Mouse (Mus musculus) layer of hippocampus, postnatal 36 days (tissue): ENCODE measurements at regions not wholly inside any gene's neighbourhood (a gene's known extent, or its start where the extent isn't known, plus 50 kb on each side); places are given as distances from the start of the nearest gene placed in this dataset.
"Not testable (repeated sequence)": the region's sequence is repeated elsewhere in the genome, so short reads cannot be mapped to it uniquely, and the experiment has no call there.

Source experiments
- DNase-seq, 2 experiments: peaks; one replicate each; pipeline ENCODE4 v3.0.0; 2022

DNA sequence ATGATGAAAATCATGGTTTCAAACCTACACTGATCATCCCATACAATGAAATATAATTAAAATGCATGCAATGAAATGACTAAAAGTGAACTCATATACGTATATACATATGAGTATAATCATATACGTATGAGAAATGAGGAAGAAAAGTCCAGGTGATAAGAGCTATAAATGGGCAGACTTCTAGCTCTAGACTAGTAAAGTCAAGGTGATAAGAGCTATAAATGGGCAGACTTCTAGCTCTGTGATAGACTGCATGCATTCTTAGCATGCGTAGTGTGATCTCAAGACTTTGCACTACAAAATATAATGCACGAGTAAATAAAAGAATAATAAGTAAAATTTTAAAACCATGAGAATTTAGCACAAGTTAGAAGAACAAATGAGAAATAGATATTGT lies 606.2 kb upstream of the Gpc5 start:
- no peak for DNase-seq

GRCm38 (mm10) chr14:114493371-114493770 lies 598.6 kb upstream of the Gpc5 start:
- DNase-seq, result not testable (repeated sequence)

- DNase-seq, result no peak
Observed at GRCm38 (mm10) chr14:114504976-114505375, 587.0 kb upstream of the Gpc5 start.

DNA sequence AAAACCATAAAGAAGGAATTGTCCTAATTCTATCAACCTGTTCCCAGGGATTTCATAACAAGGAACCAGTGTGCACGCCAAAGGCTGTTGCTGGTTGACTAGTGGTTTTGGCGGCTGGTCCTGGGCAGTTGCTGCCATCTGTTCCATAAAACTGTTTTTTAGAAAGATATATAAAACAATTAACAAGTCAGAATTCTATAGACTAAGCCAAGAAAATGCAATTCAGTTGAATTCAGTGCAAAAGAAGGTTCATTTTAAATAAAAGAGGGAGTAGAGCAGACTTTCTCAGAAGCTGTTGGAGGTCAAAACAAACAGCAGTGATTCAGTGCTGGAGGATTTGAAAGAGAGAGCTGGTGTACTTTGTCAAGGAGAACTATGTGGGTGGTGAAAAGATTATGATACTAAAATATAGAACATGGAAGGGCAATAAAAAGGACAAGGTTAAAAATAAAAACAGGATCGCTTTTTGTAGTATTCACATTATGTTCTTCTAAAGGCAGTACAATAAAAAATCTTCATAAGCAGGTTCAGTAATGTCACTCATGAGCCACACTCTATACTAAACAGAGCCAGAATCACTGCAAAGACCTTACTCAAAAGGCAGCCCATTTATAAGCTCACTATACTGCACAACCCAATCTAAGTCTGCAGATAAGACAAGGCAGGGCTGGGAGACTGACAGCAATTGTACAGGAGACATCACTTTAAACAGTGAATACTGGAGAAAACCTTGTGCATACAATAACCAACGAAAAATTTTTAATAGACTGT lies 543.9 kb upstream of the Gpc5 start:
- no peak for DNase-seq

- DNase-seq, result no peak
Observed at GRCm38 (mm10) chr14:114549101-114549500, 542.9 kb upstream of the Gpc5 start.

GRCm38 (mm10) chr14:114566411-114567030 lies 525.5 kb upstream of the Gpc5 start:
- DNase-seq, result no peak

GRCm38 (mm10) chr14:114567673-114568309 lies 524.2 kb upstream of the Gpc5 start:
- DNase-seq, result peak; percentile 49 to 71

- no peak for DNase-seq
Observed at GRCm38 (mm10) chr14:114587367-114588064, 504.5 kb upstream of the Gpc5 start.

GRCm38 (mm10) chr14:114609296-114609695 lies 482.7 kb upstream of the Gpc5 start:
- no peak for DNase-seq

- no peak for DNase-seq
Observed at GRCm38 (mm10) chr14:114612400-114612799, 479.6 kb upstream of the Gpc5 start.

GRCm38 (mm10) chr14:114656636-114657035 lies 435.4 kb upstream of the Gpc5 start:
- DNase-seq, result no peak

DNA sequence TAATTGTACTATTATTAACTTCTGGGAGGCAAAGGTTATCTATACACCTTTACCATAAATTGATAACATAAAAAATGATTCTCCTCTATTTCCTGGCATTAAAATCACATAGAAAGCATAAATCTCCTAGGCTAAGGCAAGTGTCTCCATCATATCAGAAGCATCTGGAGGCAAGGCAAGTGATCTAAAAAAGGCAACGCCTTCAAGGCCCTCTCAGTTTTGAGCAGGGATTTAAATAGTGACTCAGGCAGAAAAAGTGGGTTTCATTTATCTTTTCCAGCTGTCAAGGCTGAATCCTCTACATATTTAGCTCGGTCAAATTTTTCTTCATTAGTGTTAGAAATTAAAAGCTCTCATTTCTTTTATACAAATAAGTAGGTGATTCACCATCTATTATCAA lies 430.0 kb upstream of the Gpc5 start:
- DNase-seq, result no peak

- no peak for DNase-seq
Observed at GRCm38 (mm10) chr14:114685133-114685532, 406.9 kb upstream of the Gpc5 start.

- no peak for DNase-seq
Observed at GRCm38 (mm10) chr14:114694930-114695329, 397.1 kb upstream of the Gpc5 start.

DNA sequence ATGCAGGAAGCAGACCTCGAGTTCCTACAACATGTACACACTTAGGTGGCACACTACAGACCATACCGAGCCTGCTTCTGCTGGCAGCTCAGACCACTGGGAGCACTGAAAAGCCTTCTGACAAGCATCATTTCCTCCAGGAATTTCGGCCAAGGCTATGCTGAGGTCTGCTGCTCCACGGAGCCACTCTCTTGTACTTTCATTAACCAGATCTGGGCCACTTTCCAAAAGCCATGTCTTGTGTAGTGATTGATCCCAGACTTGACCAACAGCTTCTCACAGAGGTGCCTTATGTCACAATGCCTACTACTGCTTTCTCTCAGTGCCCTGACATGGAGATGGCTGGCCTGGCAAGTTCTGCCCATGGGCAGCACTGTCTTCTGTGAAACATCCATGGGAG lies 394.5 kb upstream of the Gpc5 start:
- DNase-seq, result no peak

DNA sequence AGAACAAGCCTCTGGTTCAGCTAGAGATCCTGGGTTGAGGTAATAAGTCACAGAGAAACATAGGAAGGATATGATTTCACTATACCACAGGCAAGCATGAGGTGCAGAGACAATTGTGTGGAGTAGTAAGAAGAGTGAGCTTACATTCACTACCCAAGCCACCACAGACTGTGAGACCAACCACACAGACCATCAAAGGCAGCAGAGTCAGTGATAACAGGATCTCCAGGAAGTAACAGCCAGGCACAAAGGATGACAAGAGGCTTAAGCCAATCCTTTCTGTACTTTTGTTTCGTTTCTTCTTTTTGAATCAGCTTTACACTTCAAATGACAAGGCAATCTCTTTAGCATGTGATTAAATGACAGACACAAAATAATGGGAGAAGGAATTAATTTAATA lies 368.9 kb upstream of the Gpc5 start:
- no peak for DNase-seq

DNA sequence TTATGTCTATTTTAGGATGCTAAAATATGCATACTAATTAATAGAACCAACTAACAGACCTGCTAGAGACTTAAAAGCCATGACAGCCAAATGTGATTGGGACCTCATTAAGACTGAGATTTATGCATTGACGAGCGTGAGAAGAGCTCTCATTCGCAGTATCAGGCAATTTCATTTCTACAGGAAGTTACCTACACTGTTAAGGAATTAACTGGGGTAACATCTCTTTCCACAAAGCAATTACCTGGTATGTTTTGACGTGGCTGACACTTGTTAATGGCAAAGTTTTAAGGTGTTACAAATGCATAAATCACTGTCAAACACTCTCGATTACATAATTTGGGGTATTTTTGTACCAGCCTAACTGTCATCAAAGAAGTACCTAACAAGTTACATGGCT lies 324.7 kb upstream of the Gpc5 start:
- no peak for DNase-seq

- DNase-seq, result no peak
Observed at GRCm38 (mm10) chr14:114776723-114777122, 315.3 kb upstream of the Gpc5 start.

DNA sequence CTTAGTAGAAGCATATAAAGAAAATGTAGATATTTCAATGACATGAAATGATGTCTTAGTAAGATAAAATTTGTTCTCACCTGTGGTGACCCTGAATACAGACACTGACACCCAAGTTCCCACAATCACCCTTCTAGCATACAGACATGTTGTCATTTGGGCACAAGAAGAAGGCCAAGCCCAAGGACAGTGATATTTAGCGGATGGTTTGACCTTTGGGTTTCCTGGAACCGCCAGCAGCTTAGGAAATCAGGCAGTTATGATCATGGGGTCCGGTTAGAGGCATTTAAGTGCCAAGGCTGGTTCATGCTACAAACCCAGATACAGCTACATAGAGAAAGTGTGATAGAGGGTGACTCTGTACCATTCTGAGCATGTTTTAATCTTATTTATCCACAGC lies 310.2 kb upstream of the Gpc5 start:
- DNase-seq, result no peak

DNA sequence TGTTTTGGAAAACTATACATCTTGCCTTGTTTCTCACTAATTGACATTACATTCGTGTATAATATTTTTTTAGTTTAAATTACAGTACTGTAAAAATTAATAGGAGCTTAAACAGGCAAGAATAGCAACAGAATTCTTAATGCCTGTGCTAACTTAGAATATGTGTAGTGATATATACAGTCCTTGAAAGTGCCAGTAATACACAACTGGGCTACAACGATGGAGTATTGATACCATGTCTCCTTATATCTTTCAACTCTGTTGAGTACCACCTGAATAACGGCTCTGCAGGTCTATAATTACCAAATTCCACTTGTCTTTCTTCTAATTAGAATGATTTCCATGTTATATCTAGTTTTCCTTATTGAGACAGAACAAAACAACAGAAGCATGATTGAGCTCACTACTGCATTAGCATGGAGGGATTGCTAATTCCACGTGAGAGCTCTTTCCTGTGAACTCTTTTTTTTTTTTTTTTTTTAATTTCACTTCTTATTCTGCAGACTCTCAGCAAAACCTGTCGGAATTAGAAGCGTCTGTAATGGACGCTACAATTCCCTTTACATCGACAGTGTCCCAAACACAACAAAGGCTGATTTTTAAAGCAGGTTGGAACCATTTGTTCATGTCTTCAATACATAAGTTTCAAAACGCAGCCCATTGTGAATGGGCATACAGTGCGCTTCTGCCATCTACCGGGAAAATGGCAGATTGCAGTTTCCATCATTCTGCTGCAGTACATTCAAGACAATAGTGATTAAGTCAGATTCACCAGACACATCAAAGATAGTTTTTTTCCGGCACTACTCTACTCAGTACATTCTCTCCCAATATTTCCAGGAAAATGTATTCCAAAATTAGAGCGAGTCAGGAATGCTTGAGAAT lies 300.8 kb upstream of the Gpc5 start:
- peak; percentile 75 to 79 for DNase-seq

GRCm38 (mm10) chr14:114791831-114792224 lies 300.2 kb upstream of the Gpc5 start:
- DNase-seq, result no peak

- DNase-seq, result no peak
Observed at GRCm38 (mm10) chr14:114804643-114805042, 287.4 kb upstream of the Gpc5 start.
